Mouse (Mus musculus): ENCODE data around the gene Slc6a1.

Slc6a1 gene

DNA sequence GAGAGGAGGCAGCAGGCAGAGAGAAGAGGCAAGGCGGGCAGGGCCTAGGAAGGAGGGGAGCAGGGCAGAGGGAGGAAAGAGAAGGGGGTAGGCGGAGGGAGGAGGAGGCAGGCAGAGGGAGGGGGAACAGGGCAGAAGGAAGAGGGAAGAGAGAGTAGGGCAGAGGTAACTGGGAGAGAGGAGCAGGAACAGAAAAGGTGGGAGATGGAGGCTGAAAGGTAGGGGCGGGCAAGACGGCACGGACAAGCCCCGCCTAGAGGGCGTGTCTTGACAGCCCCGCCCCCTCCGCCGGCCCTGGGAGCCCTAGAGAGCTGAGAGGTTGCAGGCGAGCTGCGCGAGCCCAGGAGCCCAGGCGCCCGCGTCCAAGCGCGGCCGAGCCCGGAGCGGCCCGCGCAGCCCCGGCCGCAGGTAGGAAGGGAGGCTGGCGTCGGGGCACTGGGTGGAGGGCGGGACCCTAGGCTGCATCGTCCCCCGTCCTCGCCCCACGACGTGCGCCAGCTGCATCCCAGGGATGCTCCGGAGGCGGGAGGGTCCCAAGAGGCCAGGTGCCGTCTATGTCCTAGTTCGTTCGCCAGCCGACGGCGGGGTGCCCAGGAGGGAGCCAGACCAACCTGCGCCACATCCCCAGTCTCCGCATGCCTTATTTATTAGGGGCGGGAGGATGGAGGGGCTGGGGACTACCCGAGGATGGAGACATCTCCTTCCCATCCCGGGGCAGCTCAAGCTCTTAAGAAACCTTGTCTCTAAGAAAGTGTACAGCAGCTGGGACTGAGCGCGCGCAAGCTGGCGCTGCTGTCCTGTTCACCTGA, at the start of gene Slc6a1:
TSS of gene Slc6a1 (plus strand) at position 167 of the 809 bp plus-strand sequence.
- POLR2A ChIA-PET, result interaction anchor here in 2 of 4 experiments (0.6 to 1.3 kb wide), 5 partner anchors 13 to 392 kb away, joined by 3 to 4 read pairs (median 3); no protein-coding TSS in a partner anchor
- CTCF ChIA-PET, result interaction anchor here in 2 of 4 experiments (0.6 to 1.0 kb wide), 4 partner anchors 10 to 116 kb away, joined by 3 to 4 read pairs (median 3); no protein-coding TSS in a partner anchor

DNA sequence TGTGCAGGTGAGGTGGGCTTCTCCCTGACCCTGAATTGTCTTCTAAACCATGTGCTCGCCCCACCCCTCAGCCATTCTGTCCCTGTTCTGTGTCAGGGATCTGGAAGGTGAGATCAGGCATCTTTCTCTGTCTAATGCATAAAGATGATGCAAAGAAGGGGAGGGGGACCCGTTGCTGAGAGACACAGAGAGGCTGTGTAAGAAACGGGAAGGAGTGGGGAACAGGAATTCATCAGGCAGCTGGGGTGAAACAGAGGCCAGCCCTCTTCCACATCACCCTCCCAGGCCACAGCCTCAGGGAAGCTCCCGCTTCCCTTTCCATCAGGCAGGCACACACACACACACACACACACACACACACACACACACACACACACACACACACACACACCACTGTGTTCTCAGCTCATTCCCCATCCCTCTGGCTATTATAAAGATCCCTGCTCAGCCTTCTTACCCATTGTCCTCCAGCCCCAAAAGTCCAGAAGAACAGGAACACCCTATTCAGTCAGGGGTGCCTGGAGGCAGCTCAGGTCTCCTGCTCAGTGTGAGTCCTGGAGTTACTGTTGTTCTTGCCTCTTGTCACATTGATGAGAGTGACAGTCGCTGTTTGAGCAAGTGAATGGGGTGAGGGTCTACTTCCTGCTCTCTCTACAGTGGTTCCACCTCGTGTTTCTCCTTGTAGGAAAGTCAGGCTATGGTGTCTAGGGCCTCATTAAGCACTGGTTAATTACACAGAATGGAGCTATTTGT, 43.4 kb upstream of the Slc6a1 start:
- CTCF ChIA-PET, result interaction anchor here in 3 of 4 experiments (1.1 to 1.9 kb wide), 3 partner anchors 11 to 12 kb away, joined by 4 to 10 read pairs (median 7); no protein-coding TSS in a partner anchor
- POLR2A ChIA-PET, result no interaction called here

DNA sequence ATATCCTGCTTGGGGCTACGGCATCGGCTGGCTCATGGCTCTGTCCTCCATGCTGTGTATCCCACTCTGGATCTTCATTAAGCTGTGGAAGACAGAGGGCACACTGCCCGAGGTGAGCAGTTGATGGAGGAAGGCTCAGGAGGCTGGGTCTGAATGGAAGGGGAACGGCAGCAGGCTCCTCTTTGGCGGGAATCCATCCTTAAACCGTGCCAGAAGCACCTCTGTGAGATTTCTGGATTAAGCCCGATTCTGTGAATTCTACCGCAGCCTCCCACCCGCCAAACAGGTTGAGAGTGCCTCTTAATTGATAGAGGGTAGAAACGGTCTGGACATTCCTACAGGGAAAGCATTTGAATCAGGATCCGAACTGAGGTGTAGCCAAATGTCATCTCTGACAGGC, 36.8 kb upstream of the Slc6a1 start:
- ChIA-PET POLR2A (no interaction called here), CTCF (interaction anchor here in 1 of 4 experiments (0.5 kb wide), 1 partner anchor 152 kb away, joined by 3 read pairs; no protein-coding TSS in a partner anchor)

- CTCF ChIA-PET, result interaction anchor here (0.6 to 2.2 kb wide), 45 partner anchors 8 to 1491 kb away, joined by 3 to 15 read pairs (median 4); partner anchors contain the start of gene Slc6a1 (in 2 of the 4)
- POLR2A ChIA-PET, result interaction anchor here in 1 of 4 experiments (0.8 to 1.6 kb wide), 3 partner anchors 13 to 65 kb away, joined by 3 read pairs; no protein-coding TSS in a partner anchor
These were observed 32.1 kb upstream of the Slc6a1 start for GRCm38 (mm10) chr6:114250311-114250710.

DNA sequence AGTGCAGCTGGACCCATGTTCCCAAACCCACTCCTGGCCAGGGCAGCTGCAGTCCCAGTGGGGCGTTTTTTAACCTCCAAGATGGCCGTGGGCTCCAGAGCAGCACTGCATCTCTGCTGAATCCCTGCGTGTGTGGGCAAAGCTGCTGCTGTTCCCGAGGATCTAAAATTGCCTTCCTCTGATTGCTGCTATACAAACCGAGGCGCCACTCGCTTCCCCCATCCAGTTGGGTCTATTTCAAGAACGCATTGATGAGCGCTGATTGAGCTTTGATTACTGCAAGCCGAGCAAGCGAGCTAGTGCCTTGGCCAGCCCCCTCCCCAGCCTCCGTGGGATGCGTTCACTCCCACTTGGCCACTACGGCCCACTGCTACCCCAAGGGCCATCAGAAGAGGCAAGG, 27.5 kb upstream of the Slc6a1 start:
- POLR2A ChIA-PET, result interaction anchor here in 1 of 4 experiments (0.7 kb wide), 1 partner anchor 118 kb away, joined by 4 read pairs; no protein-coding TSS in a partner anchor
- CTCF ChIA-PET, result no interaction called here

DNA sequence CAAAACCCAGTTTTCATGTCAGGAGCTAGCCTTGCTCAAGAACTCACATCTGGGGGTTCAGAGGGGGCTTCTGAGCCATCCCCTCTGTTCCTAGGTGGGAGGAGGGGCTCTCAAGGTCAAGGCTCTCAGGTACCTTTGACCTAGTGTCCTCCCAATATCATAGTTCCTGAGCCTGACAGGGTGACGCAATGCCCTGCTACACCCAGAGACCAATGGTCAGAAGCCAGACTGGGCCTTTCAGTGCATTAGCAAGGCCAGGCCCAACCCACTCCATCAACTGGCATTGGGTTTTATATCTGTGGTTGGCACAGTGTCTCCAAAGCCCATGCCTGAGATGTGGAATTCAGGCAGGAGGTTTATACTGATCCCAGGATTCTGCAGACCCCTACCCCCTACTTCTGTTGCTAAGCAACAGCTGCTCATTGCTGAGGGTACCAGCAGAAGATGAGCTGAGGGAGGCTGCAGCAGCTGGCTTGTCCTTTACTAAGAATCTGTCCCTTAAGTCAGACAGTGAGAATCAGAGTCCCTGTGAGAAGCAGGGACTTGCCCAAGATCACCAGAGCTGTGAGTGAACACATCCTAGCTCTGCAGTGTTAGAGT, 24.6 kb upstream of the Slc6a1 start:
- ChIA-PET POLR2A (no interaction called here), CTCF (no interaction called here)

- CTCF ChIA-PET, result interaction anchor here in 1 of 4 experiments (2.9 kb wide), 1 partner anchor 8 kb away, joined by 10 read pairs; no protein-coding TSS in a partner anchor
These were observed 23.7 kb upstream of the Slc6a1 start for GRCm38 (mm10) chr6:114258661-114259193.

GRCm38 (mm10) chr6:114261609-114262008, 20.8 kb upstream of the Slc6a1 start:
- CTCF ChIA-PET, result interaction anchor here in 1 of 4 experiments (2.9 kb wide), 1 partner anchor 11 kb away, joined by 10 read pairs; no protein-coding TSS in a partner anchor
- POLR2A ChIA-PET, result interaction anchor here in 2 of 4 experiments (0.5 to 1.0 kb wide), 2 partner anchors 29 to 606 kb away, joined by 3 read pairs; no protein-coding TSS in a partner anchor

More at GRCm38 (mm10) chr6:114258661-114259193, 23.7 kb upstream of the Slc6a1 start:
- POLR2A ChIA-PET, result interaction anchor here in 1 of 4 experiments (0.7 kb wide), 1 partner anchor 132 kb away, joined by 3 read pairs; no protein-coding TSS in a partner anchor

- ChIA-PET POLR2A (interaction anchor here in 1 of 4 experiments (1.3 kb wide), 1 partner anchor 13 kb away, joined by 3 read pairs; no protein-coding TSS in a partner anchor), CTCF (interaction anchor here in 1 of 4 experiments (1.3 kb wide), 1 partner anchor 81 kb away, joined by 3 read pairs; no protein-coding TSS in a partner anchor)
These were observed 18.4 kb upstream of the Slc6a1 start for GRCm38 (mm10) chr6:114264010-114264409.

- ChIA-PET CTCF (no interaction called here), POLR2A (no interaction called here)
These were observed 18.0 kb upstream of the Slc6a1 start for GRCm38 (mm10) chr6:114264426-114264825.

- ChIA-PET POLR2A (interaction anchor here in 2 of 4 experiments (0.5 to 1.3 kb wide), 2 partner anchors 771 to 841 kb away, joined by 3 to 14 read pairs; no protein-coding TSS in a partner anchor), CTCF (interaction anchor here in 1 of 4 experiments (0.8 to 1.0 kb wide), 2 partner anchors 8 to 16 kb away, joined by 3 to 4 read pairs; no protein-coding TSS in a partner anchor)
These were observed 16.2 kb upstream of the Slc6a1 start for GRCm38 (mm10) chr6:114266273-114266672.

GRCm38 (mm10) chr6:114267979-114268378, 14.5 kb upstream of the Slc6a1 start:
- ChIA-PET POLR2A (no interaction called here), CTCF (no interaction called here)

- ChIA-PET CTCF (interaction anchor here in 3 of 4 experiments (1.2 to 2.8 kb wide), 3 partner anchors 19 kb away, joined by 3 to 12 read pairs (median 3); no protein-coding TSS in a partner anchor), POLR2A (interaction anchor here in 1 of 4 experiments (0.5 to 1.4 kb wide), 3 partner anchors 16 to 322 kb away, joined by 3 read pairs; no protein-coding TSS in a partner anchor)
These were observed 12.8 kb upstream of the Slc6a1 start for GRCm38 (mm10) chr6:114269589-114269988.

GRCm38 (mm10) chr6:114270799-114271198, 11.6 kb upstream of the Slc6a1 start:
- POLR2A ChIA-PET, result interaction anchor here in 1 of 4 experiments (1.3 kb wide), 1 partner anchor 15 kb away, joined by 3 read pairs; no protein-coding TSS in a partner anchor
- CTCF ChIA-PET, result interaction anchor here in 3 of 4 experiments (0.6 to 2.8 kb wide), 6 partner anchors 20 to 366 kb away, joined by 3 to 12 read pairs (median 4); no protein-coding TSS in a partner anchor

GRCm38 (mm10) chr6:114272279-114272678, 10.2 kb upstream of the Slc6a1 start:
- POLR2A ChIA-PET, result no interaction called here
- CTCF ChIA-PET, result interaction anchor here in 1 of 4 experiments (0.8 to 2.8 kb wide), 4 partner anchors 11 to 22 kb away, joined by 3 to 12 read pairs (median 4); no protein-coding TSS in a partner anchor

DNA sequence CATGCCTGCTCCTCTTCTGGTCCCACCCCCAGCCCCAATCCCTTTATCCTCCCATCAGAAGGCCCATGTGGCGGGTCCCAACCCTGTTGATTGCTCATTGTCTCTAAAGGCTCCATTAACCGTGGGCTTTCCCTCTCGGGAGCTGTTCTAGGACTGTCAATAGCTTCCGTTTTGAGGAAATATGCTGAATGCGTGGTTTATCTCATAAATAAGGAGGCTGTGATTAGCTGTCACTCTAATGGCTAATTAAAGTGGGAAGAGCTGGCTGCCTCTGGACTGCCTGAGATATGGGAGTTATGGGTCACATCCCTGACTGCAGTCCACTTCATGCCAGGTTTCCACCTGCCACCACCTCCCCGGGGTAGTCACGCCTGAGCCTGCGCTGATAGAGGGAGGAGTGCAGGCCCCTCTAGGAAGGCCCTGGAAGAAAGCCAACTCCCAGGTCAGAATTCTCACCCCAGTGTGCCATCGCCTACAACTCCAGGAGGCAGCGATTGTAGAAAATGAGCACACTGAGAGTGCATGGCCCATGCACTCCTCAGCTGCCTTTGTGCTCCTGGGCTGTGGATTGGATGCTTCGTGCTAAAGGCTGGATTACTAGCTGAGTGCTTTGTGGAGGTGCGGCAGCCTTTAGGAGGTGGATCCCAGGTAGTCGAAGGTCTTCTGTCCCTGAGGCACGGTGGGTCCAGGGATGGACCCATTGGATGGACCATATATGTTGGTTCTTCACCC, 8.3 kb upstream of the Slc6a1 start:
- POLR2A ChIA-PET, result interaction anchor here in 1 of 4 experiments (0.7 to 1.1 kb wide), 3 partner anchors 24 to 643 kb away, joined by 3 read pairs; no protein-coding TSS in a partner anchor
- CTCF ChIA-PET, result interaction anchor here in 1 of 4 experiments (1.2 to 1.5 kb wide), 2 partner anchors 8 to 46 kb away, joined by 3 to 7 read pairs; no protein-coding TSS in a partner anchor

GRCm38 (mm10) chr6:114275800-114276199, 6.6 kb upstream of the Slc6a1 start:
- ChIA-PET CTCF (interaction anchor here in 2 of 4 experiments (0.5 to 0.7 kb wide), 2 partner anchors 9 to 325 kb away, joined by 3 to 4 read pairs; no protein-coding TSS in a partner anchor), POLR2A (no interaction called here)
